Mouse (Mus musculus) embryonic fibroblast, embryonic 13.5 days (primary cell): ENCODE data around the gene Cux2.

Experiments
- CTCF ChIP-seq: IDR thresholded peaks from 2 replicates; pipeline ENCODE4 v1.5.1; 2011; ENCODE audit warnings: mild to moderate bottlenecking, control low read depth, low read length, moderate library complexity, borderline replicate concordance; ENCODE audit not compliant: insufficient read depth
- POLR2A ChIP-seq: IDR thresholded peaks from 2 replicates; pipeline ENCODE4 v1.6.1; 2011; ENCODE audit warnings: low read depth, mild to moderate bottlenecking, control low read depth, low read length, moderate library complexity

- TF ChIP-seq POLR2A (no peak), CTCF (no peak)
Observed at GRCm38 (mm10) chr5:121832376-121833155, 217.3 kb downstream of the Cux2 start.
